Mouse (Mus musculus): ENCODE results near the gene Rgs7.

The Rgs7 gene

GRCm38 (mm10) chr1:175028267-175028666 is 464.0 kb downstream of the Rgs7 start:
- no peak for DNase-seq (ENCODE audit: low spot score)

GRCm38 (mm10) chr1:175025781-175026309 is 466.5 kb downstream of the Rgs7 start:
- no peak for DNase-seq (ENCODE audit: low spot score)

GRCm38 (mm10) chr1:175024136-175024535 is 468.2 kb downstream of the Rgs7 start:
- DNase-seq (ENCODE audit: low spot score) = no peak

Data from ovary, postnatal 10 days (tissue).